Mouse (Mus musculus): ENCODE results near the gene Padi2.
A peak's percentile ranks its signal among the peaks of the same experiment; 100 is the strongest.

- 0 out of 2 replicates have a peak, but pooled peaks have one; percentile 6 for TF ChIP-seq CTCF (IDR thresholded peaks at IDR 0.05; ENCODE audit: insufficient read depth, low read length)
- no peak for TF ChIP-seq POLR2A (IDR thresholded peaks at IDR 0.05; ENCODE audit: borderline replicate concordance, extremely low read depth, low read depth, low read length)
Measured at GRCm38 (mm10) chr4:140882365-140882764, 23.8 kb upstream of the Padi2 start.
